Mouse (Mus musculus) c-Kit-positive CD71-positive TER-119-negative erythroid progenitor cells, embryonic 14.5 days (primary cell): ENCODE results near the gene Ino80b.

Experiments used
- DNase-seq: peaks from one replicate; pipeline ENCODE4 v3.0.0-alpha.2; 2013; ENCODE audit warnings: low read depth

The Ino80b gene

DNA sequence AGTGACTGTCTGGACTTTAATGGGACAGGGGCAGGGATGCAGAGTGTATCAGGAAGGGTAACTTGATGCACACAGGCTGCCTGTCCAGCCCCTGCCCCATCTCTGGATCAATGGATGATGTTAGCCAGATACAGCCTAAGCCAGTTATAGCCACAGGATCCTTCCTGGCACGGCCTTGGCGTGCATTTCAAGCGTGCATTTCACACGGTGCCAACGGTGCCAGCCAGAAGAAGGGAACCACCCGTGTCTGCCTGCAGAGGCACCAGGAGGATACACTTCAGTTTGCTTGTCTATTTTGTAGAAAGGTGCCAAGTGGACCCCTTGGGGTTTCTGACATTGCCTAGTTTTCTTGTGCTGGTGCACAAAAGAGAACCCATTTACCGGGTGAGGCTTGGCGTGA is 14.8 kb upstream of the Ino80b start:
- no peak for DNase-seq

DNA sequence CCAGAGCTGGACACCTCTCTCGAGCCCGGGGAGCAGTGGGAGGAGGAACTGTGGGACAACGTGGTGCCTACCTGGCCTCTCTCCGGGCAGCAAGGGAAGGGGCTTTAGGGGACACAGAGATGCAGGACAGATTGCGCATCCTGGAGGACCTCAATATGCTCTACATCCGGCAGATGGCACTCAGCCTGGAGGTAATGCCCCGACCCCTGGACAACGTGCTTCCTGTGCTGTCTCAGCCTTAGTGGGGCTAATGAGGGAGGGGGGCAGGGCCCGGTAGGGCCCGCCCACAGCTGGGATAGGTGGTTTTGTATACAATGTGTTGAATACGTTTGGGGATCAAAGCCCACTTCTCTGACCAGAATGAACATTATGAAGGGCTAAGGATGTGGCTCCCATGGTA is 12.8 kb upstream of the Ino80b start:
- DNase-seq, result no peak

DNA sequence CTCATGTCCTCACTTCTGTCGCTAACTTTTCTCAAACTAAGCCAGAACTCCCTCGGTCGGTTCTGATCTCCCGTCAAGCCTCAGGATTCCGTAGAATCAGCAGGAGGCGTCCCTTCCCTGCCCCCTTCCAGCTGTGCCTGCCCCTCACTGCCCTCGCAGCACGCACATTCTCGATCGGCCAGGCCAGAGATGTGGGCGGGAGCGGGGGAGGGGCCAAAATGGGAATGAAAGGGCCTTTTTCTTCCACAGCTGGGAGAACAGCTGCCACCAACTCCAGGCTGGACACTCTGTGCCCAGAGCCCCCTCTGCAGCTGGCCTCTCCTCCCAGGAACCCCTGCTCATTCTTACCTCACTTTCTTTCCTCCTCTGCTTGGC is 12.3 kb upstream of the Ino80b start:
- no peak for DNase-seq

- DNase-seq, result no peak
Measured at GRCm38 (mm10) chr6:83136881-83137575, 11.8 kb upstream of the Ino80b start.

GRCm38 (mm10) chr6:83136291-83136880 is 11.2 kb upstream of the Ino80b start:
- DNase-seq, result no peak

DNA sequence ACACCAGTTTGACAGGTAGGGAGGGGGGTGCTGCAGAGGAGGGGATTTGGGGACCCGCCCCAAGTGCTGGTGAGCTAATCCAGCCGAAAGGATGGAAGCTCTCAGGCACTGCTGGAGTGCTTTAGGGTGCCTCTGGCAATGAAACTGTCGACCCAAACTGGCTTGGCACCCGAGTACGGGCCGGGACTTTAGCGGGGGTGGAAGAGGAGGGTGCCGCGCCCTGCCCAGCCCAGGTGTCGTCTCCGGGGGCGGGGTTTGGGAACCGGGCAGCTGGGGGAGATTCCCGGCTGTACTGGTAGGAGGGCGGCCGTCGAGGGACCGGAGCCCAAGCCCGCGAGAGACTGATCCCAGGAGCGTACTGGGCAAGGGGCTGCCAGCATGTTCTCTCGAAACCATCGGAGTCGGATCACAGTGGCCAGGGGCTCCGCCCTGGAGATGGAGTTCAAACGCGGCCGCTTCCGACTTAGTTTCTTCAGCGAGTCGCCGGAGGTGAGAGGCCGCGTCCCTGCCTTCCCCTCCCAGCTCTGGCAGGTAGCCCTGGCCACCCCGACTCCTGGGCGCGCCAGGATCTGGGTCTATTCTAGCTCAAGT is 10.4 kb upstream of the Ino80b start:
- DNase-seq, result no peak

- DNase-seq, result no peak
Measured at GRCm38 (mm10) chr6:83134951-83135513, 9.8 kb upstream of the Ino80b start, which contains the start of gene Rtkn. TSS of gene Rtkn (plus strand) at chr6:83135463.

GRCm38 (mm10) chr6:83134226-83134625 is 9.0 kb upstream of the Ino80b start:
- no peak for DNase-seq

GRCm38 (mm10) chr6:83132176-83132919 is 7.1 kb upstream of the Ino80b start:
- no peak for DNase-seq

GRCm38 (mm10) chr6:83131469-83132034 is 6.3 kb upstream of the Ino80b start:
- DNase-seq, result no peak

- DNase-seq, result no peak
Measured at GRCm38 (mm10) chr6:83127419-83127818, 2.2 kb upstream of the Ino80b start.

DNA sequence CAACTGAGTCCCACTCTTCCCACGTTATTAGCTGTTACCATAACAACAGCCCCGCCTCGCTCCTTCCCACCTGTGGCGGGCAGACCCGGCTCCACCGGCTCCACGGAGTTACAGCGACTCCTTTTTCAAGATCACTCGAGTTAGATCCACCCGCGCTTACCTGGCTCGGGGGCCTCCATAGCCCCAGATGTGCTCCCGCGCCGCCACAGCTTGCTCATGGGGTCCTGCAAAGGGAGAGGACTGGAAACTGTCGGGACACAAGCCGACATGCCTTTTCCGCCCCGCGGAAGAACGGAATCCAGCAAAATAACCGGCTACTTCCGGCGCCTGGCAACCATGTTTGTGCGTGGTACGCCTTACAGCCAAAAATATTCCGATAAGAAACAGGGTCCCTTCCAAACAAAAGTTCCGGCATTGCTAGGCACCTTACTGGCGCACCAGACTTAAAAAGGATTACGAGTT is 349 bp downstream of the Ino80b start:
- DNase-seq, result peak; percentile 96

GRCm38 (mm10) chr6:83122961-83123360 is 2.3 kb downstream of the Ino80b start:
- no peak for DNase-seq

- no peak for DNase-seq
Measured at GRCm38 (mm10) chr6:83121863-83122710, 3.1 kb downstream of the Ino80b start.

DNA sequence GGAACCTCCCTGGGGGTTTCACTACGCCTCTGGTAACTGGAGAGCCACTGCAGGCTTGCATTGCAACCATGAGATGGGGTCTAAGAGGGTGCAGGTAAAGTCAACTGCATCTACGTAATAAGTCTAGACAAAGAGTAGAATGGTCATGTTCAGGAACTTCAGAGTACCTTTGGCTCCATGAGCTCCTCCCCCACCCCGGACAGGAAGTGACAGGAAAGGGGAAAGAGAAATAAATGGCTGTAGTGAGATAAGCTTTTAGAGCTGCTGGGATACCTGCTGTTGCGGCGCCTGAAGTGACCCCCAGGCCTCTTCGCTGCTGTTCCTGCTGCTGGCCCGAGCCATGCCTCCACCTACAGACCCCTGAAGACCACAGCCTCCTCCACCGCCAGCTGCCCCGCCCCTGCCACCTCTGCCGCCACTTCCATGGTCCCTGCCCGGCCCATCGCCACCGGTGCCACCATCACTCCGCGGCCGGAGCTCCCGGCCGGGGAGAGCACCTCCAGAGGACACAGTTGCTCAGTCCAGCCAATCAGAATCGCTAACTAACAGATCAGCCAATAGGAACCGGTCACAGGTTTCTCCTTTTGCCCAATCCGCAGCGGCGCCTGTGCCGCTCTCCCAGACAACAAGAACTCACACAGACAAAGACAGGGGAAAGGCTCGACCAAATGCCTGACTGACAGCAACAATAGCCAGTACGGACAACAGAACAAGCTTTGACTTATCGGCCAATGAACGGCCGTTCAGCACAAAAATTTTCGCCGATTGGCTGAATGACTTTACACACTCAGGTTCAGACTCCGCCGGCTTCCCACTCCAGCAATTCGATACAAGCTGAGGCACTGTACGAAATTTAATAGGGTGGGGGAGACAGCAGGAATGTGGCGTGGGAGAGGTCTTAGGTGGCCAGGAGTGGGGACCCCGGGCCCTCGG is 4.0 kb downstream of the Ino80b start, which contains the start of gene Wbp1:
Gene Wbp1, minus strand, starts transcription at position 630 of the 933 bp plus-strand sequence.
- peak; percentile 98 for DNase-seq

- no peak for DNase-seq
Measured at GRCm38 (mm10) chr6:83119734-83120051, 5.5 kb downstream of the Ino80b start.

DNA sequence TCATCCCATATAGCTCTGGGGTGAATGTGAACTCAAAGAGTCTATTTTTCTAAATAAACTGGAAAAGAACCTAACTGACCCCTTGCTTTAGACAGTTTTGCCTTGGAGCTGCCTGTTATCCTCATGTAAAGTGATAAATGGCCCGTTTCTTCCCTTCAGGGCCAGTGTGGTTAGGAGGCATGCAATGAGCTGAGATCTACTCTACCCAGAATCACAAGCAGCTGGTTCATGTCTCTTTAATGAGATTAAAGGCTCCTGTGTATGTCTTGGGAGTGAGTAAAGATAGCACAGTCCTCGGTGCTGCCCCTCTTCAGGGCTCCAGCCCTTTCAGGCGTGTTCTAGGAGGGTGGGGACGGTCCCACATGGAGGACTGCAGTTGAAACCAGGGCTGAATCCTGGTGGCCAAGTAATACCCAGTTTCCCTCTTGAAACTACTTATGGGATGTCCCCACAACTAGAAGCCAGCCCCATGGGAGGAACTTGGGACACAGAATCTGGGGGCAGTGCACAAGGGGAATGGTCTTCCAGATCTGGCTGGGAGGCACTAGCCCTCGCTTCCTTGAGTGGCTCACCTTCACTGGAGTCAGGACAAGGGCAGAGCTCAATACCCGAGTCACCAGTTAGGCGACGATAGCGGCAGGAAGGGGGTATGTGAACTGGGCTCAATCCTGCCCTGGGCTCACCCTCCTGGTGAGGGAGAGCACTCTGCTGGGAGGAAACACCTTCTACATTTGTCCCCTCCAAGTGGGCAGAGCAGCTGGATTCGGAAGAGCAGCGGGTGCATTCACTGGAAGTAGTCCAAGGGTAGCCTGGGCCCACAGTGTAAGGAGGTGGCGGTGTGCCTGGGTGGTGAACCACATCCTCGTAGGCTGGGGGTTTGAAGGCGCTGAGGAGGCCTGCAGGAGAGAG is 6.2 kb downstream of the Ino80b start:
- no peak for DNase-seq

DNA sequence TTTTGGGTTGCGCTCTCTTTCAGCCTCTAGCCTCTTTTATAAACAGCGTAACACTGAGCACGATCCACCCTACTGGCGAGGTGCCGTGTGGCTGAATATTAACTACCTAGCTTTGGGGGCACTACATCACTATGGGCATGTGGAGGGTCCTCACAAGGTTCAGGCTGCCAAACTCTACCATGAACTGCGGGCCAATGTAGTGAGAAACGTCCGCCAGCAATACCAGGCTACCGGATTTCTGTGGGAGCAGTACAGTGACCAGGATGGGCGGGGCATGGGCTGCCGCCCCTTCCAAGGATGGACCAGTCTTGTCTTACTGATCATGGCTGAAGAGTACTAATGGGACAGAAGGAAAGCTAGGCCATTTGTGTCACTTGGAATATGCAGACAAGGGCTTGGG is 6.9 kb downstream of the Ino80b start:
- no peak for DNase-seq

- no peak for DNase-seq
Measured at GRCm38 (mm10) chr6:83117616-83118015, 7.6 kb downstream of the Ino80b start.
